Mouse (Mus musculus): ENCODE results near the gene B3galt4.
"Not testable (repeated sequence)": the region's sequence is repeated elsewhere in the genome, so short reads cannot be mapped to it uniquely, and the experiment has no call there.

B3galt4 gene

GRCm38 (mm10) chr17:33965846-33966550, 14.7 kb upstream of the B3galt4 start:
- no peak for DNase-seq

GRCm38 (mm10) chr17:33965082-33965845, 14.0 kb upstream of the B3galt4 start:
- no peak for DNase-seq

- DNase-seq, result no peak
These were observed 11.6 kb upstream of the B3galt4 start for GRCm38 (mm10) chr17:33962876-33963275.

- no peak for DNase-seq
These were observed 8.7 kb upstream of the B3galt4 start for GRCm38 (mm10) chr17:33959948-33960347.

DNA sequence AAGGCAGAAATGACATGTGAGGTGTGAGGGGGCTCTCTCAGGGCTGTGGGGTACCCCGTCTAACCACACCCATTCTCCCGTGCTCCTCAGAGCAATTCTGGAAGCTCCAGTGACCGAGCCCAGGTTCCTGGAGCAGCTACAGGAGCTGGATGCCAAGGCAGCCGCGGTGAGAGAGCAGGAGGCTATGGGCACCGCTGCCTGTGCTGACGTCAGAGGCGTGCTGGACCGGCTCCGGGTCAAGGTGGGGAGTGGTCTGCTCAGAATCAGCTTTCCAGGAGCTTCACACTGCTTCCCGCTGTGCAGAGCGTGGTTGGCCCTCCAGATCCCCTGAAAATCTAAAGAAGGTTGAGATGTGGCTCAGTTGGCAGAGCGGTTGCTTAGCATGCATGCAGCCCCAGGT, 7.8 kb upstream of the B3galt4 start:
- no peak for DNase-seq

GRCm38 (mm10) chr17:33958451-33958850, 7.2 kb upstream of the B3galt4 start:
- no peak for DNase-seq

- no peak for DNase-seq
These were observed 6.2 kb upstream of the B3galt4 start for GRCm38 (mm10) chr17:33957493-33957892.

DNA sequence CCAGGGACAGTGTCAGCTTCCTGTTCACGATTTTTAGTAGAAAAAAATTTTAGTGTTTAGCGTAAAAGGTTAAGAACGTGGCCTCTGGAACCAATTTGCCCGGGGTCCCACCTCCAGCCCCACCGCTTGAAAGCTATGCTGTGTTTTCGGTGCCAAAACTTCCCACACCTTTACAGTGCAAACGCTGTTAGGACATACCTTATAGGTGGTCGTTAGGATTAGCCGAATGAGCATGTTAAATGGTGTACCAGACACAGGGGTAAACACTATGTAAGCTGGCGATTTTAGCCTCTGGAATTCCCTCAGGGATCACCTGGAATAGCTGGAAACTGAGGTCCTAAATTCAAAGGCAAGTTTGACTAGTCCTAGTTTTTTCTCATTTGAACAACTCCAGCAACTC, 5.0 kb upstream of the B3galt4 start:
- DNase-seq, result no peak

- peak; percentile 92 to 95 for DNase-seq
These were observed 4.4 kb upstream of the B3galt4 start, which contains the start of the genes Vps52 and Rps18 for GRCm38 (mm10) chr17:33955555-33956214. Gene Vps52, plus strand, starts transcription at chr17:33955812. Gene Rps18, minus strand, starts transcription at chr17:33956001.

GRCm38 (mm10) chr17:33954646-33955554, 3.6 kb upstream of the B3galt4 start:
- no peak for DNase-seq

DNA sequence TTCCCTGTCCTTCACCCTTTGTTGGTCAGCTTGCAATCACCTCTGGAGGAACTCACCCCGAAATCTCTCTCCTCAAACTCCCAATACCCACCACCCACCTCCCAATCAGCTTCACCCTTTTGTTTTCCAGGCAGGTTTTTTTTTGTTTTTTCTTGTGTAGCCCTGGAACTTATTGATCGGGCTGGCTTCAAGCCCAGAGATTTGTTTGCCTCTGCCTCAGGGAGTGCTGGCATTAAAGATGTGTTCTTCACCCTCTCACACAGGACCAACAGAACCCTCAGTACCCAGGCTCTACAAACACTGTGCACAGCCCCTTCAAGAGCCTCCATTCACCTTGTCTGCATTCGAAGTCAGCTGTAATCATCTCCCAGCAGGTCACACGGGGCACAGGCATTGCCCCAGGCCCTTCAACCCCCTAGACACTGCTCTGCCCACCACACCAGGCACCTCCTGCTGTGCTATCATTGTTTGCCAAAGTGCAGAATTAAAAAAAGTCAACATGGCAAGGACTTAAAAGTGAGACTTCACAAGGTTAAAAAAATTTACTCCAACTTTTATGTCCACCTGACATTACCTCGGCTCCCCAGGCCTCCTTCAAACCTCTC, 2.8 kb upstream of the B3galt4 start:
- DNase-seq, result no peak

DNA sequence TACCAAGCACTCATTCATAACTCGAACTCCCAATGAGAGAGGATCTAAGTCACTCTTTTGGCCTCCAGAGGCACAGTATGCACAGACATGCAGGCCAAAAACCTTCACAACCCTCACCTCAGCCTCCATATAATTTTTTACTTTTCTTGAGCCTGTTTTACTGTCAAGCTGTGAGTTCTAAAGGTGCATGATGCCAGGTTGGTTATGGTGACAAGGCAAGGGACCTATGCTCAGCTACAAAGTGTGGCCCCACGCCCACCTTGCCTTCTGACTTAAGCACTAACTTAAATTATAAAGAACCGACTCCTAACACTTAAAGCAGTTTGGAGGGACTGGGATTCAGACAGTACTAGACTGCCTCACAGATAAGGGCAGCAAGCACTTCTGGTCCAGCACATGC, 2.0 kb upstream of the B3galt4 start:
- DNase-seq, result no peak

DNA sequence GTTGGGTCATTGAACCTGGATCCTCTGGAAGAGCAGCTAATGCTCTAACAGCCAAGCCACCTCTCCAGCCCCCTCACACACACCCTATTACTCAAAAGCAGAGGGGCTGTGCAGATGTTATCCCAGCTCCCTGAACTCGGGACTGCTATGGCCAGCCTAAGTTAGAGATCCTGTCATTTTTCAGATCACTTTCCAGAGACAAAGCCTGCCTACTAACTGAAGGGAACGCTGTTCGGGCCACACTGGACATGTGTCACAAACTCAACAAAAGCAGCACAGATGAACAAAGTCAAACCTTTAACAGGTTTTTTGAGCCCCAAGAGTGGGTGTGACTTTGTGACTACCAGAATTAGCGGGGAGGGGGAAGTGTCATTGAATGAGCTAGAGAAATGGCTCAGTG, 1.6 kb upstream of the B3galt4 start:
- DNase-seq, result no peak

- not testable (repeated sequence) for DNase-seq
These were observed 727 bp upstream of the B3galt4 start for GRCm38 (mm10) chr17:33952015-33952414.

DNA sequence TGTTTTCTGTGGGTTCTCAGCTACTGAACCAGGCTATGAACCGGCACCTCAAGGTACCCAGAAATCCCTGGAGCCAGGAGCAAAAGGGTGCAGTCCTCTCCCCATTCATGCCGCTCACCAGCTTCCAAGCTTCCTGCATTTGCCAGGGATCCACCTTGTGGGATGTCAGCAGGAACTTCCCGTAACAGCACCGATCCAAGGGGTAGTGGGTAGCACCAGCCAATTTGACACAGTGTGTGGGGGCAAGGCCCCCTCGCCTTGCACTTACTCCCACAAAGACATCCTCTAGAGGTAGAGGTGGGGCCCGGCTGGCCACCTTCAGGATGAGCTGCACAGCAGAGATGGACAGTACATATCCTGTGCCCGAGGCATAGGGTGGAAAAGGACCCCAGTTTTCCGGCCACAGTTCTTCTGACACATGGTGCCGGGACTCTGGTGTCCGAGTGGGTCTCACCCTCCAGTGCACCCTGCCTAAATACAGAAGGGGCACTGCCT, 1.1 kb downstream of the B3galt4 start:
- DNase-seq, result no peak

DNA sequence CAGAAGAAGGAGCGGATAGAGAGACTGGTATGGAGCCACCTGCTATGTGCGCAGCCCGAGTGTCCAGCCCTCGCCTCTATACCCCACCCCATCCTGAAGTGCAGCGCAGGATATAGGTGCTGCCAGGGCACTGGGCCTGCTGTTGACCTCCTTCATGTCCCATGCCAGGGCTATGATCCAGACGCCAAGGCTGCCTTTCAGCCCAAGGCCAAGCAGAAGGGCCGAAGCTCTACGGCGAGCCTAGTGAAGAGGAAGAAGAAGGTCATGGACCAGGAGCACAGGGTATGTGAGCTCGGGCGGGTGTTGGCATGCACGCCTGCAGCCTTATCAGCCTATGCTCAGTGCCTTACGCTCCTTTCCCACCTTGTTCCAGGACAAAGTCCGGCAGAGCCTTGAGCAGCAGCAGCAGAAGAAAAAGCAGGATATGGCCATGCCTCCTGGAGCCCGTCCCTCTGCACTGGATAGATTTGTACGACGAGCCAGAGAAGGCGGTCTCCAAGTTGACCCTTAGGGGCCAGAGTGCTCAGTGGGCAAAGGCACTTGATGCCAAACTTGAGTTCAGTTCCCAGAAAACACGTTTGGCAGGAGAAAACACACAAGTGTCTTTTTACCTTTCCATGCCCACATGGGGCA, 2.3 kb downstream of the B3galt4 start:
- no peak for DNase-seq

- no peak for DNase-seq
These were observed 3.0 kb downstream of the B3galt4 start for GRCm38 (mm10) chr17:33948090-33948904.

- DNase-seq, result no peak
These were observed 3.7 kb downstream of the B3galt4 start for GRCm38 (mm10) chr17:33947430-33948089.

DNA sequence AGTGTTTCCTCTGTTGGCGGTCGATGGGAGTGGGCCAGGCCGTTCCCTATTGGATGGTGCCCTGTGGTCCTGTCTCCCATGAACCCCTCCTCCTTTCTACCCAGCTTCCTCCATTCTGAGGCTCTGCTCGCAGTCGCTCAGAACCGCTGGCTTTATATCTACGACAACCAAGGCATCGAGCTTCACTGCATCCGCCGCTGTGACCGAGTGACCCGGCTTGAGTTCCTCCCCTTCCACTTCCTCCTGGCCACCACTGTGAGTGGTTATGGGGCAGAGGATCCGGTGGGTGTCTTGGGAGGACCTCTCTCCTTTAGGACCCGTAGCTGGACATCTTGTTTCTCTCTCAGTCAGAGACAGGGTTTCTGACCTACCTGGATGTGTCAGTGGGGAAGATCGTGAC, 7.8 kb downstream of the B3galt4 start:
- no peak for DNase-seq

DNA sequence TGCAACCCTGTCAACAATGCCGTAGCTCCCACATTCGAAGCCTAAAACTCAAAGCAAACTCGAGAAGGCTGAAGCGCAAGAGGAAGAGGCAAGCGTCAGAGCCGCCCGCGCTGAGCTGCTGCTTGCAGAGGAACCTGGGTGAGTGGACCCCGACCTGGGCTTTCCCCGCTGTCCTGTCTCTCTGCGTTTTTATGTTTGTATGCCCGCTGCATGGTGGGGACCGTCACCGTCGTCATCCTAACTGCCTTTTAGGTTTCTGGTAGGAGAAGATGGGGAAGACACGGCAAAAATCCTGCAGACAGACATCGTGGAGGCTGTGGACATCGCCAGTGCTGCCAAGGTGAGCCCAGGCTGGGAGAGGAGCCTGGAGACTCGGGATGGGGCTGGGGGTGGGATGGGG, 9.9 kb downstream of the B3galt4 start:
- DNase-seq, result no peak
